Mouse (Mus musculus) olfactory bulb, adult 2 months (tissue): Measurements from ENCODE around the gene Nup37.

Experiments used
- CTCF ChIP-seq: fragments of 200-500 bp; IDR thresholded peaks from 2 replicates; pipeline ENCODE4 v1.5.1; 2012; ENCODE audit warnings: low read depth, mild to moderate bottlenecking, low read length, moderate library complexity; ENCODE audit not compliant: insufficient read depth
- POLR2A ChIP-seq: fragments of 200-500 bp; IDR thresholded peaks from 2 replicates; pipeline ENCODE4 v1.6.1; 2012; ENCODE audit warnings: mild to moderate bottlenecking, low read depth, low read length, moderate library complexity; ENCODE audit not compliant: insufficient read depth

- TF ChIP-seq CTCF (no peak), POLR2A (no peak)
Observed at GRCm38 (mm10) chr10:88162096-88162495, 15.3 kb downstream of the Nup37 start.
